Mouse (Mus musculus) liver, embryonic 14.5 days (tissue): ENCODE results near the gene Plcl2.

Experiments used
- CTCF ChIP-seq: IDR thresholded peaks from 2 replicates; pipeline ENCODE4 v1.5.1; 2016; ENCODE audit warnings: antibody characterized with exemption, low read depth, control low read depth
- EP300 ChIP-seq: IDR thresholded peaks from 2 replicates; pipeline ENCODE4 v1.6.1; 2016; ENCODE audit warnings: antibody characterized with exemption, low read depth

DNA sequence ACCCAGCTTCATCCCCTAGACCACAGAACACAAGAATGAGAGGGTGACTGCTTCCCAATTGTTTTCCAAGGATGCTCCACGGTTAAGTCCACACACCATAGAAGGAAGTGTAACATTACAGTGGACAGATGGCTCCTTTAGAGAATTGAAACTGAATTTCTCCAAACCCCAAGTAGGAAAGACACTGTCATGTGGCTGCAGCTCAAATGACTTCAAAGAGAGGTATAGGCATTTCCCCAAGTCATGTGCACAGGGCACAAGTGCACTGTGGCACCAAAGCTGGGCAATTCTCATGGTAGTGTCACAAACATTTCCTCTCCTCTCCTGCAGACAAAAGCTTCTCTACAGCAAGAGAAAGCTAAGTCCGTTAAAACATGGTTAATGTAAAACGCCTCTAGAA lies 17.7 kb upstream of the Plcl2 start:
- TF ChIP-seq CTCF (no peak), EP300 (no peak)
